Mouse (Mus musculus) R1 (cell line): Measurements from ENCODE around the gene Zbtb34.

Experiments
- DNase-seq: peaks from one replicate; pipeline ENCODE4 v3.0.0-alpha.2; 2018; ENCODE audit warnings: low read depth, low spot score

The Zbtb34 gene

DNA sequence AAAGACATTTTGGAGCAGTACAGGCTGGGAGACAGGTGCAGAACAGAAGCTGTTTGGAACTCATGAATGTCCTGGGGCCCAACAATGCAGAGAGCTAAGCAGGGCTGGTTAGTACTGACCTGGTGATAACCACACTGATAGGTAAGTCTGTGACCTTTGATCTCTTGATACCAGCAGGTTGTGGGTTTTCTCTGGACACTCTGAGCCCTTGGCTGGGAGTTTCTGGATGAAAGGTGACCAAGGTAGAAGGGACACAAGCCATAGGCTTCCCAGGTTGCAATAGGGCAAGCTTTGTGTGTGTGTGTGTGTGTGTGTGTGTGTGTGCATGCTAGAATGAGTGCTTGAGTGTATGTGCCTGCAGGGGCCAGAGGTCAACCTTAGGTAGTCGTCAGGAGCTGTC lies 15.7 kb upstream of the Zbtb34 start:
- no peak for DNase-seq

DNA sequence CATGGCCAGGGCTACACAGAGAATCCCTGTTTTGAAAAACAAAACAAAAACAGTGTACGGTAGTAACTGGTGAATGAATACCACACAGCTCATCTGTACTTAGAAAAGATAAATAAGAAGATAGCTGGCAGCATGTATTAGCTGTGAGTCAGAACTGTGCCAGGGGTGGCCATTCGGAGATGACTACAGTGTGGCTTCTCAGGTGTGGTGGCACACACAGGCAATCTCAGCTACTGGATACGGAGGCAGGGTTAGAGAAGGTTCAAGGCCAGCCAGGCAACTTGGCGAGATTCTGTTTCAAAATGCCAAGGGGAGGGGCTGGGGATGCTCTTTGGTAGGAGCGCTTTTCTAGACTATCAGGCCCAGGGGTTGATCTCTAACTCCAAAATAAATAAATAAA lies 14.6 kb upstream of the Zbtb34 start:
- DNase-seq = no peak

DNA sequence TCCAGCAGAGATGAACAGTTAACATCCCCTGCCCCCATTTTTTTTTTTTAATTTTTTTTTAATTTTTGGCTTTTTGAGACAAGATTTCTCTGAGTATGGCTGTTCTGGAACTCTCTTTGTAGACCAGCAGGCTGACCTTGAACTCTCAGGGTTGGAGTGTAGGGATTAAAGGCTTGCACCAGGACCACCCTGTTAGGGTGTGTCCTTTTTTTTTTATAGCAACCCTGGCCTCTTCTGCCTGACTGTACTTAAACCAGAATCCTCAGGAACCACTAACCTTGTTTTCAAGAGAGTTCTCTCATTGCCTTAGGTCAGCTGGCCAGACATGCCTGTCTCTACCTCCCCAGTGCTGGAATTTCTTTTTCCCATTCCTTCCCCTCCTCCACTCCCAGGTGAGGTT lies 13.7 kb upstream of the Zbtb34 start:
- DNase-seq = peak; percentile 73

DNA sequence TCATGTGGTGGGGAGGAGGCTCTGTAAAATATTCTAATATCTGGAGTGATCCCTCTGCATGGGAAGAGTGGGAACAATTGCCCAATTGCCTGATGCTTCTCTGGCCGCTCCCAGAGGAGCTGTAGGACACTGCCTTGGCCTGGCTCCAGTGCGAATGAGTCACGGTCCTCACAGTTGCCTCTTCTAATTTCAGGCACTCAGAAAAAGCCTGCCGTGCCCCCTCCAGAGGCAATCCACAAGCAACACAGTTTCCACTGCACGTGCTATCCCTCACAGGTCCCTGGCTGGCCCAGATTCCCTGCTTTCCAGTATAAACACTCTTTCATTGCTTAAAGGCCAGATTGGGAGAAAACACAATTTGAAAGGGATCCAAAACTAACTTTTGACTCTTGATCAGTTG lies 13.2 kb upstream of the Zbtb34 start:
- DNase-seq = peak; percentile 65

DNA sequence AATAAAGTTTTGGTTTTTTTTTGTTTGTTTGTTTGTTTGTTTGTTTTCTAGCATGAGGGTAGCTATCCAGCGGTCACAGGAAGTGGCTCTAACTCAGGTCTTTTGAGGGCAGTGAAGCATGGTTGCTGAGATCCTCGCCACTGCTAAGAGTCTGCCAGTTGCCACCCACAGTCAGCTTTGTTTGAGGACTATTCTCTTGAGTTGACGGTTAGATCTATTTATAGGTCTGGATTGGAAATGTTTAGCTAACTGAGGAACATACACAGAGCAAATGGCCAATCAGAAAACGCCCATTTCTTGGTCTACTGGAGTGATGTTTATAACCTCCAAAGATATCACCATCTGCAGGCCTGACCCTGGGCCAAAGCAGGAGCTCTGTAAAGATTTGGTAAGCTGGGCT lies 11.6 kb upstream of the Zbtb34 start:
- no peak for DNase-seq

DNA sequence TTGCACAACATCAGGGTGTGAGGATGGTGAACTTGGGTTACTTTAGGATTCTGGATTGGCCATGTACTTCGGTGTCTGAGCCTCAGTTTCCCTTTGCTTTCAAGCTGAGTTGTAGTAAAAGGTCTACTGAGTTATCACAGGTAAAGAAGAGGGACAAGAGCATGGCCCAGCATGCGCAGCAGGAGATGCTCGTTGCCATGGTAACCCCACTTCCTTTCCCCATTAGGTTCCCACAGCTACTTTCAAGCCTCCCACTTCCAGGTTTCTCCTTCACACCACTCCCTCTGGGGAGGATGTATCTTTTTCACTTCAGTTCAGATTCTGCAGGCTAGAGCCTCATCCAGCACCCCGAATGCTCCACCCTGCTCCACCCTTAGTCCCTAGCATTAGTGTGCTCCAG lies 9.8 kb upstream of the Zbtb34 start:
- peak; percentile 95 for DNase-seq

DNA sequence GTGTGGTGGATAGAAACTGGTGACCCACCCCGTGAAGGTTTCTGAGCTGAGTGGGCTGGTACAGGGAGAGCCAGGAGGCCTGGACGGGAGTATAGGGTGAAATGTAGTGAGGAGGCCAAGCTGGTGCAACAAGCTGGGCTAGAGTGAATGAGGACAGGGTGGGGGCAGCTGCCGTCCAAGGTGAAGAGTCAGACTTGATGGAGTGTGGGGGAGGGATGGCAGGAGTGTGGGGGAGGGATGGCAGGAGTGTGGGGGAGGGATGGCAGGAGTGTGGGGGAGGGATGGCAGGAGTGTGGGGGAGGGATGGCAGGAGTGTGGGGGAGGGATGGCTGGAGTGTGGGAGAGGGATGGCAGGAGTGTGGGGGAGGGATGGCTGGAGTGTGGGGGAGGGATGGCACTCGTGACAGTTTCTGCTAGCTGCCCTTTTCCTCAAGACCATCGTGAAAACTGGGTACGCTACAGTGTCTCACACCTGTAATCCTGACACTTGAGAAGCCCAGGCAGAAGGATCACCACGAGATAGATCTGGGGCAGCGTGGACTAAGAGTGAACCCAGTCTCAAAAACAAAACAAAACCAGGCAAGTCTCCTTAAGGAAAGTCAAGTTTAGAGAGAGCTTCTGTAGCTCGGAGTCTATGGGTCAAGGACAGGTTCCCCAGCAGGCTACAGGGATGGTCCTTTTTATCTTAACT lies 9.0 kb upstream of the Zbtb34 start:
- peak; percentile 78 for DNase-seq

DNA sequence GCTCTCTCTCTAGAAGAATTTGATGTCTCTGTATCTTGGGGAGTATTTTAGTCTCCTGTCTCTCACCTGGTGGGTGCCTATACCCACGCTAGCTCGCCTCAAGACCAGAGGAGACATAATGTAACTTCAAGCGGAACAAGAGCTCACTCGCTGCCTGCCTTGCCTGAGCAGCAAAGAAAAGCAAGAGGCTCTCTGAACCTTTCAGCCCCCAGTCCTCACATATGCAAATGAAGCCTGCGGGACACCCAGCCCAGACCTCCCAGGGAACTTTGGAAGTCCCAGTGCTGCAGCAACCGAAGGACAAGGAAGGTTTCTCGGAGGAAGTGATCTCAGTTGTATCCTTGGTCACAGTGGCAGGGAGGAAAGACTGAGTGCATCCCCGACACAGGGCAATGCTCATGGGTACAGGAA lies 8.4 kb upstream of the Zbtb34 start:
- DNase-seq = peak; percentile 98

DNA sequence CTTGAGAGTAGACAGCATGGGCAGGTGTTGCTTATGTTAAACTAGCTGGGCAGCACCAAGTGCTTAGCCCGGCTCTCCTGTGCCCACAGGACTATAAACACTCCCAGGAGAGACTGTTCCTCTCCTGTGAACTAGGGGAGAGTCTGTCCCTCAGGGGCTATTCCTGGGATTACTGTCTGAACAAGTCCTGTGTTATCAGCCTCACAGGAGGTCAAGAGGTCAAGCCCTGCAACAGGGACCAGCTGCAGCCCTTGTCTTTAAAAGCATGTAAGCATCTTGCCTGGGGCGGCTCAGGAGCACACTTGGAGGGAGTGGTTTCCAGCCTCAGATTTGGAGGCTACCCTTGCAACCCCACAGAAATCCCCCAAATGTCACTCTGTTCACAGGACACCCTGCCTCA lies 7.3 kb upstream of the Zbtb34 start:
- DNase-seq = peak; percentile 95

DNA sequence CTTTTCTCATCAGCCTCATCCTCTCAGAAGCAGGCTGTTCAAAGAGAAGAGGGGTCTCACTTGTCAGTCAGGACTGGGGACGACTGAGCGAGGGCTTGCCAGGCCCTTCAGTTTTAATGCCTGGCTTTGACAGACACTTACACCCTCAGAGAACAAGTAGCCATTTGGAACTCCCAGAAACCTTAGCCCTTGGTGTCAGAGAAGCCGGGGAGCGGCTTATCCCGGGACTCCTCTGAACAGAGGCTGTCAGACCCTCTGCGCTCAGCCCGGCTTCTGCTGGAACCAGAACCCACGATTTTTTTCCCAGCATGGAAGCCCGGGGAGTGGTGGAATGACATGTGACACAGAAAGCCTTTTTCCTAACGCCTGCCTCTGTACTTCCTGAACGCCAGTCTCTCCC lies 6.1 kb upstream of the Zbtb34 start:
- DNase-seq = peak; percentile 22

DNA sequence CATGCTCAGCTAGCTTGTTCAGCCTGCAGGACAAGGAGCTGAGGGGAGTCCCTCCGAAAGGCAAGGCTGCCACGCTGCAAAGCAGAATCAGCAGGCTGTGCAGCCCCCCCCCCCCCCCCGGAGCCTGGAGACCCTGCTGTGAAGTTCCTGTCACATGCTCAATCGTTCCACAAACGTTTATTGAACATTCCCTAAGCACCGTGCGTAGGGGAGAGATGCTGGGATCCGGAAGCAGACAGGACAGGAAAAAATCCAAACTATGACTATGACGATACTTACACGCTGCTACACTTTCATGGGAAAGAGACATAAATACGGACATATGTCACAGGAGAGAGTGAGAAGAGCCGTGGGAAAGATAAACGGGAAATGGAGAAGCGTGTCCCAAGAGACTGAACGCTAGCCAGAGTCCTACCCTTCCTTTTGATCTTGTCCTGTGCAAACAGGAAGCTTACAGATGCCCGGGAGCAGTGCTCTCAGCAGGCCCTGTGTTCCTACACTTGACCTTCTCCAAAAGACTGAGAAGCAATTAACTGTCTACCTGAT lies 5.0 kb upstream of the Zbtb34 start:
- peak; percentile 72 for DNase-seq

DNA sequence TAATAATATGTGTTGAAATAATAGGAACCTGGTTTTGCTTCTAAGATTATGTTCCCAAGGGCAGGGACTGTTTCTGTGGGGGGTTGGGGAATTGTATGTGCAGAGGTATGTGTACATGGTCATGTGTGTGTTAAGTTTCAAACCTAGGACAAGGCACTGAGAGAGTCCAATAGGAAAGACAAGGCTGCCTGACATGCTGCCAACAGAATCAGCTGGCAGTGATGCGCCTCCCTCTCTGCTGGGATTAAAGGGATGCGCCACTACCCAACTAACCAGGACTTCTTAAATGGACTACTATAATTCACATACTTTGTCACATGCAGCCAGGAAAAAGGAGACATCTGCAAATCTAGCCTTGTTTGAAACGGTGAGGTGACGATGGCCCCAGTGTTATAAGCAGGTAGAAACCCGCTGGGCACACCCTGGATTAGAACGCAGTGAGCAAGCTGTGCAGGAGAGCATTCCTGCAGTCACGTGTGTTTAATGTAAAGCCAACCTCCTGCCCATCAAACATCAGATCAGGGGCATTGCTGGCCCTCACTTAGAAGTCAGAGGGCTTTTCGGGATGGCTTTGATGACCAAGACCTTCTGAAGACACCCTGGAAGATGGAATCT lies 4.0 kb upstream of the Zbtb34 start:
- DNase-seq = peak; percentile 48

DNA sequence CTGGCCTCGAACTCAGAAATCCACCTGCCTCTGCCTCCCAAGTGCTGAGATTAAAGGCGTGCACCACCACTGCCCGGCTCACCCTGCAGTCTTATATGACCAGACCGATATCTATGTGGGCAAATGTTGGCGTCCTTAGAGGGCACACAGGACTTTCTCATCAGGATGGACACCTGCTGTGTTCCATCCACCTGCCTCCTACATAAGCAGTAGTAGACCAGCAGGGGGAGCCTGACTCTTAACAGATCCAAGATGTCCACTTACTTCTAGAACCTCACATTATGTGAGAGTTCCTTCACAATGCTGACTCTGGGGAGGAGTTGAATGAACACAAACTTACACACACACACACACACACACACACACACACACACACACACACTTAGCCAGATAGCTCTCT lies 1.8 kb upstream of the Zbtb34 start:
- peak; percentile 93 for DNase-seq

DNA sequence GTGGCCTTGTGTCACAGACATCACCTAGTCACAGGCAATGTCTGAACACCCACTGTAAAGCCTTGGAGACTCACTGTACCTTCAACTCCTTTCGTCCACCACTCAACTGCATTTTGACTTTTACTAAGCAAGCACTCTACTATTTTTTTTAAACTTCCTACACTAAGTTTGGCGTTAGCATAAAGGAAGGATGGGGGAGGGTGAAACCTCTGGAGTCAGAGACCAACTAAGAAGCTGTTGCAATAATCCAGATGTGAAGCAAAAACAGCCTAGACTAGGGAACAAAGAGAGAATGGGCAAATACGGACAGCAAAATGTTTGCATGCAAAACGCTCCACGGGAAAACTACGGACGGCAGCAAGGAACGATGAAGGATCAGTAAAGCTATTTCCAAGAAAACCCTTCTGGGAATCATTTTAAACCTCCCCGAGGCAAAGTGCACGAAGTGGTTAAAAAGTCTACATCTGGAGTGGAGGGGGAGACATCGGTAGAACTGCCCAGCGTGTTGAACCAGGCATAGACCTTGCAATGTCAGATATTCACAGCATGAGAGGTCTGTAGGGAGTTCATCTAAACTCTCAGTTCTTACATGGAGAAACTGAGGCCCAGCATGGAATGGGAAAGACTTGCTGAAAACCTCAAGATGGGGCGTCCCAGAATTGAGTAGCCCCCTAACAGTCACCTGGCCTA lies 898 bp downstream of the Zbtb34 start:
- DNase-seq = no peak

DNA sequence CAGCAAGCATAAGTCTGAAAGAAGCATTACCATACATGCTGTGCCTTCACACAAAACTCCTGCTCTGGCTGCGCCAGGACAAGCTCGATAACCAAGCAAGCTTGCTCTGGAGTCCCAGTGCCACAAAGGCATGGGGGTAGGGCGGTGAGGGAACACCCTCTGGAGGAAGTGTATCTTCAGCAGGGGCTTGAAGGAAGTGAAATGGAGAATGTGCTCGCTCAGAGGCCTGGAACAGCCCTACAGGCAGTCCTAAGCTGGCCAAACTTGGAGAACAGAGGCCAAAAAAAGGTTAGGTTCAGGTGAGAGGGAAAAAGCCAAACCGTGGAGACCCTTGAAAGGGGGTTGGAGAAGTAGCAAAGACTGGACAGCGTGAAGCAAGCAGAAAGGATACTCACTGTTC lies 1.8 kb downstream of the Zbtb34 start:
- DNase-seq = peak; percentile 51

DNA sequence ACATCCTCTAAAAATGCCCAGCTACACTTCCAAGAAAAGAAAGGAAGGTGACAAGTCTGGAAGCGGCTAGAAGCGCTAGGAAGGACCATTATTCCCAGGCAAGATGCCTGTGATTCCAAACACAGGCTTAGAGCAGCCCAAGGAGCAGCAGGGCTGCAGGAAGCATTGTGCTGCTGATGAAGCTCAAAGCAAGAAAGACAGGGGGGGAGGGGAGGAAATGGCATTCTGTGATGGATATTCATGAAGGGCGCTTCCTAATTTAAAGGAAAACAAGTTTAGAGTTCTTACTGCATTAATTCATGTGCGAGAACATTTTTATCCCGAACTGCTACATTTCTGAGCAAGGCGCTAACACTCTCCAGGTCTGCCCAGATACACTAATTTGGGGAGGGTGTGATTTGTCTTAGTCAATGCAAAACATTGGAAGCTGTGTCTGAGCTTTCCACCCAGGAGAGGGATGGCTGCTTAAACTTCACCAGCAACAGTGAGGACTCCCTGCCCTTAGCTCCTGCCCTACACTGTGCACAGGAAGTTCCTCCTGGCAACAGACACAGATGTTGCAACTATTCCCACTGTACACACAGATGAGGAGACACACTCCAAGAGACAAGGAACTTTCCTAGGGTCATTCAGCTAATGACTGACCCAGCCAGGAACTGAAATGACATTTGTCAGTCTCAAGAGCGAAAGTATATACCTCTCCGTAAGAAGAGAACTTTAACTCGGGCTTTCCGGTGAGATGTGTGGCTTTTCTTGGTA lies 4.3 kb downstream of the Zbtb34 start:
- peak; percentile 84 for DNase-seq

DNA sequence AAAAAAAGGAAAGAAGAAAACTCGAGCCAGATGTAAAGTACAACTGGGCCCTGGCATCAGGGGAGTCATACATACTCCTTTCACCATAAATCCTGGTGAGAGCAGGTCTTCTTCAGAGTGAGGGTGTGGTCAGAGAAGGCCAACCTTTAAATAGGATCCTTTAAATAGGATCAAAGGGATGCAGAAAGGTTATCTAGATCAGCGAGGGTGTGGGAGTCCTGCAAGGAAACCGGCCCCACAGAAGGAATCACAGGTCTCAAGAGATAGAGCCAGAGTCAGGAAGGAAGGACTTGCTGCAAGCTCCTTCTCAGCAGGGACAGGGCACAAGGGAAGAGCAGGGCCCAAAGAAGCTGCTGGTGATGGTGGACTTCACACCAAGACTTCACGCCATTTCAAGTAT lies 13.7 kb downstream of the Zbtb34 start:
- DNase-seq = no peak

DNA sequence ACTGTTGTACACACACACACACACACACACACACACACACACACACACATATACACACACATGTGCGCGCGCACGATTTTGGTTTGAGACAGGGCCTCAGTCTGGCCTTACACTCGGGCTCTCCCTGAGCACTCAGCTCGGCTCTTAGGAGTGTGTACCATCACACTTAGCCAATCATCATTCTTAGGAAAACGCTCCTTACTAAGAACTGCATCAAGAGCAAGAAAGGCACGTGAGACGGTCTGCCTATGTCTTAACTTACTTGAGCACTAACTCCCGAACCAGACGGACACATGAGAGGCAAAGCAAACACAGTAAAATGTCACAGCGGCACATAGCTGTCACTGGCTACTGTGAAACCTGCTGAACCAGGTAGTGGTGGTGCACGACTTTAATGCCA lies 17.1 kb downstream of the Zbtb34 start:
- no peak for DNase-seq

DNA sequence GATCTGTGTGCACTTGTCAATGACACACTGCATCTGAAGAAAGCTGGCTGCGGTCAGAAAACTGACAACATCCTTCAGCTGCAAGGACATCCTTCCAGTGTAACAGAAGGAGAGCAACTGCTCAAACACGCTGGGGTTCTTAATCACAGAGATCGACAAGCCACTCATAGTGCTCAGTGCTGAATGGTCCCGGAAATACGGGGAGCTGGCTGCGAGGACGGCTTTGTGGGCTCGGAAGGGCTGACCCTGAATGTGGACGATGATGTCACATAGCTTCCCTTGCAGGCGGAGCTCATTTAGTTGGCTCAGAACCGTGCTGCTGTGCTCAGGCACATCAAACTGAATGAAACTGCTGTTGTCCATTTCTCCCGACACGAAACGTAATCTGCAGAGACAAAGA lies 19.0 kb downstream of the Zbtb34 start:
- no peak for DNase-seq

DNA sequence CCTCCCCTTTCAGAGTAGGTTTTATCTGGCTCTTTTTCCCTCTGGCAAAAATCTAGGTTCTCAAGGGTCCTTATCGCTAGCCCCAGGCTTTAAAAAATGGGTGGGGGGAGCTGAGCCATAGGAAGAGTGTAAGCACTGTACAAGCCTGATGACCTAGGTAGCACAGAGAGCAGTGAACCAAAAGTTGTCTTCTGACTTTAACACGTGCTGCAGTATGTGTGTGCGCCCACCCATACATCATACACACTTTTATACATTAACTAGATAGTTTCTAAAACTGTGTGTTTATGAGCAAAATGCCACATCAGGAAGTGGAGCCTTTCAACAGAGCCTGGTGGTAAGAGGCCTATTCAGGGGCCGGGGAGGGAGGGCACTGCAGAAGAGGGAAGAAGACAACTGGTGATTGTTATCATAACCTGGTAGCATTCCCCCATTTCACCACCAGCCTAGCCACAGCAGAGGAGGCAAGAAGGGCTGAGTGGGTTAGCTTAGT lies 27.6 kb downstream of the Zbtb34 start:
- no peak for DNase-seq

DNA sequence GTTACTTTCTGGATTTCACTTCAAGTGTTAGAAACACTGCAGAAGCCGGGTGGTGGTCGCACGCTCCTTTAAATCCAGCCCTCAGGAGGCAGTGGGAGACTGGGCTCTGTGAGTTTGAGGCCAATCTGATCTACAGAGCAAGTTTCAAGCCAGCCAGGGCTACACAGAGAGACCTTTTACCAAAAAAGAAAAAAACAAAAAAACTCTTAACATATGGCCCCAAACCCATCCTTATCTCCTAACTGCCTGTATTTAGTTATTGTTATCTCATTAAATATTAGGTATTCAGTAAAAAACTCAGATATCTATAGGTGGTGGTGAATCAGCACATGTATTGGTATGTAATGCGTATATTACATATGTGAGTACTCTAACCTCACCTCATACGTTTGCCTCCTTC lies 28.5 kb downstream of the Zbtb34 start:
- DNase-seq = no peak

DNA sequence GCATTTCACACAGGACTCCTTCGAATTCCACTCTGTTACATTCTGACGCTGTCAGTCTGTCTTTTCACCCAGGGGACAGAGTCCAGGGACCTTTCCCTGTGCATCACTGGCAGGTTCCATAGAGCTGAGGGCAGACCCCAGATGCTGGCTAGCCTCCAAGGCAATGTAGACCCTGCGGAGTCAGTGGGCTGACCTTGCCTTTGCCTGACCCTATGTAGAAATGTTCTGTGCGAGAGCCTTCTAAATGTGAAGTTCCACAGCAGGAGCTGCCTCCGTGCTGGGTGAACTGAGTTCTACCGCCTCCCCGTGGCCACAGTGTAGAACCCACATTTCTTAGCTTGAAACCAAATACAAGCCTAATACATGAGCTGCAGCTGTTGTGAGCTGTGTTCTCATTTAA lies 28.9 kb downstream of the Zbtb34 start:
- DNase-seq = peak; percentile 72
